Mouse (Mus musculus) myocyte (in vitro differentiated cells): ENCODE measurements around the gene Dock1.

Experiments used
- E2F4 ChIP-seq: IDR thresholded peaks from one replicate; pipeline ENCODE4 v1.6.1; 2011; ENCODE audit warnings: mild to moderate bottlenecking, control low read depth, moderate library complexity; ENCODE audit not compliant: insufficient read depth
- MAX ChIP-seq: IDR thresholded peaks from one replicate; pipeline ENCODE4 v1.6.1; 2011; ENCODE audit warnings: low read depth, mild to moderate bottlenecking, control low read depth
- MYOG ChIP-seq, 3 experiments: IDR thresholded peaks; one replicate each; pipeline ENCODE4 v1.6.1; 2011; ENCODE audit warnings: control low read depth in 2 of 3, low read depth in 2 of 3, mild to moderate bottlenecking in 2 of 3; ENCODE audit not compliant: insufficient read length in 2 of 3, control insufficient read depth in 1 of 3, insufficient read depth in 1 of 3
- POLR2A ChIP-seq: IDR thresholded peaks from one replicate; pipeline ENCODE4 v1.6.1; 2011; ENCODE audit warnings: low read depth, mild to moderate bottlenecking, control low read depth, moderate library complexity; ENCODE audit not compliant: insufficient read length
- POLR2AphosphoS2 ChIP-seq: IDR thresholded peaks from one replicate; pipeline ENCODE4 v1.6.1; 2011; ENCODE audit warnings: low read depth, control low read depth; ENCODE audit not compliant: insufficient read length
- SRF ChIP-seq: IDR thresholded peaks from one replicate; pipeline ENCODE4 v1.6.1; 2011; ENCODE audit warnings: low read depth; ENCODE audit not compliant: control insufficient read depth, insufficient read length
- USF1 ChIP-seq: IDR thresholded peaks from one replicate; pipeline ENCODE4 v1.6.1; 2011; ENCODE audit warnings: low read depth, mild to moderate bottlenecking, control low read depth, moderate library complexity

- no peak for TF ChIP-seq POLR2A
- TF ChIP-seq SRF = no peak
- no peak for TF ChIP-seq MYOG (IDR thresholded peaks at IDR 0.05; ENCODE audit: control insufficient read depth in 1 of 3, insufficient read depth in 1 of 3, insufficient read length in 2 of 3, low read depth in 2 of 3)
- TF ChIP-seq USF1 = no peak
- no peak for TF ChIP-seq MAX
- TF ChIP-seq POLR2AphosphoS2 = no peak
- no peak for TF ChIP-seq E2F4
Measured at GRCm38 (mm10) chr7:134719406-134719805, 49.0 kb downstream of the Dock1 start.
